Mouse (Mus musculus) midbrain, embryonic 13.5 days (tissue): ENCODE measurements at regions not wholly inside any gene's neighbourhood (a gene's known extent, or its start where the extent isn't known, plus 50 kb on each side); places are given as distances from the start of the nearest gene placed in this dataset.
A peak's percentile ranks its signal among the peaks of the same experiment; 100 is the strongest.

Source experiments
- ATAC-seq: fragments of 200-750 bp; cut with Nextera tagmentation; 2 replicates; pipeline ENCODE4 v1.8.0; 2017; ENCODE audit warnings: mild to moderate bottlenecking, moderate TSS enrichment, moderate library complexity
- H3K27ac ChIP-seq: fragments of 300-500 bp; sonication (generic); 2 replicates; pipeline ENCODE4 v1.5.1; 2015; ENCODE audit warnings: inconsistent platforms, mild to moderate bottlenecking, moderate library complexity
- H3K27me3 ChIP-seq: fragments of 300-500 bp; sonication (generic); 2 replicates; pipeline ENCODE4 v1.6.1; 2015; ENCODE audit warnings: mild to moderate bottlenecking, inconsistent platforms
- H3K36me3 ChIP-seq: fragments of 300-500 bp; sonication (generic); 2 replicates; pipeline ENCODE4 v1.6.1; 2015; ENCODE audit warnings: mild to moderate bottlenecking, inconsistent platforms
- H3K4me1 ChIP-seq: fragments of 300-500 bp; sonication (generic); replicated peaks from 2 replicates; pipeline ENCODE4 v1.6.1; 2015; ENCODE audit warnings: inconsistent platforms
- H3K4me2 ChIP-seq: fragments of 300-500 bp; sonication (generic); replicated peaks from 2 replicates; pipeline ENCODE4 v1.6.1; 2015; ENCODE audit warnings: moderate library complexity, mild to moderate bottlenecking, inconsistent platforms
- H3K4me3 ChIP-seq: fragments of 300-500 bp; sonication (generic); replicated peaks from 2 replicates; pipeline ENCODE4 v1.5.1; 2015; ENCODE audit warnings: mild to moderate bottlenecking, inconsistent platforms
- H3K9ac ChIP-seq: fragments of 300-500 bp; sonication (generic); replicated peaks from 2 replicates; pipeline ENCODE4 v1.6.1; 2015; ENCODE audit warnings: mild to moderate bottlenecking, inconsistent platforms
- H3K9me3 ChIP-seq: fragments of 300-500 bp; sonication (generic); 2 replicates; pipeline ENCODE4 v1.6.1; 2016; ENCODE audit warnings: mild to moderate bottlenecking, inconsistent platforms
- WGBS: fragments of 180-500 bp; shearing (Covaris S2); methylation state at CpG from one replicate; pipeline ENCODE4 v1.1.7; 2015; 5-methylcytosine and 5-hydroxymethylcytosine counted together

DNA sequence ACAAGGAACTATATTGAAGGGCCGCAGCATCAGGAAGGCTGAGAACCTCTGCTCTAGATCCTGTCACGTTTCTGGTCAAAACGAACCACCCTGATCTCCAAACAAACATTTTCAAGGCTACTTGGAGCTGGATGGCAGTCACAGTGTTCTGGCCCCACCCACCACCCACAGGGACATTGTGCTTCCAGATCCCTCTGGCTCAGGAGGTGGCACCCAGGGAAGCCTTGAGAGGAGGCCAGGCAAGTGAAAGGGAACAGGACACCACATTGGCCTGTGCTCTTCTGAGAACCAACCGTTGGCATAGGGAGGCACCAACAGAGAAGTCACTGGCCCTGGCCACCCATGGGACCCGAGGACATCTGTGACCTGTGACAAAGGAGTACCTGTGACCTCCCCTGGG is 234.6 kb upstream of the Dio3 start:
- Histone ChIP-seq H3K4me3 (no peak overlapping the region), H3K36me3 (no peaks in the 10 kb centered on the region)

GRCm38 (mm10) chr12:110044721-110045120 is 234.1 kb upstream of the Dio3 start:
- no peak for ATAC-seq
- Histone ChIP-seq H3K4me3 (no peak overlapping the region), H3K27me3 (peaks cover 3% of the 10 kb centered on the region; the same call in 1 of the 2 replicates), H3K4me2 (no peak overlapping the region), H3K9ac (no peak overlapping the region), H3K27ac (no peak overlapping the region), H3K9me3 (no peaks in the 10 kb centered on the region), H3K36me3 (no peaks in the 10 kb centered on the region), H3K4me1 (no peaks in the 10 kb centered on the region)
- WGBS, result 94% methylated on average over 5 of the region's 5 CpGs

More for the DNA sequence above, 234.6 kb upstream of the Dio3 start:
- 81% methylated on average over 5 of the region's 5 CpGs for WGBS
- Histone ChIP-seq H3K27ac (no peak overlapping the region), H3K27me3 (peaks cover 3% of the 10 kb centered on the region; the same call in 1 of the 2 replicates), H3K9me3 (no peaks in the 10 kb centered on the region), H3K4me2 (no peak overlapping the region), H3K9ac (no peak overlapping the region), H3K4me1 (no peaks in the 10 kb centered on the region)
- no peak for ATAC-seq

DNA sequence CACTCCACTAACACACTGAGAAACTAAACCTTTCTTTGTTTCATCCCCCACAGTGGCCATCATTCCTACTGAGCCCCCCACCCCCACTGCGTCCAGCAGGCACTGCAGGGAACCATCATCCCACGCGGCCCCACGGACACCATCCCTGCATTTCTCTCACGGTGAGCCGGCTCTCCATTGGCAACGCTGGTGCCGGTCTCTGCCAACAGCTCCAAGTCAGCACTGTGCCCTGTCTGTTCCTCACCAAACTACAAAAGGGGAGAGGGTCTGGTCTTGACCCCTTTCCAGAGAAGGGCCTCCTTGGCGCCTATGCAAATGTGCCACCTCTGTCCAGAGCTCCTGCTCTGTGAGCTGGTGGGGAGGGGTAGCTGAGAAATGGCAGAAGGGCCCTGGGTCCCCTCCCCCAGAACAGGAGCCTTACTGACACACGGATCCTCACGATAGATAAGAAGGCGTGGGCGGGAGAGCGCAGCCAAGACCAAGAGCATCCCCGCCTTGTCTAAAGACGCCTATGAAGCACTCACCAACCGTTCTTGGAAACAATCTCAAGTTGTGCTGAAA is 233.0 kb upstream of the Dio3 start:
- Histone ChIP-seq H3K9ac (no peak overlapping the region), H3K36me3 (no peaks in the 10 kb centered on the region), H3K27ac (no peak overlapping the region), H3K4me2 (no peak overlapping the region), H3K4me3 (no peak overlapping the region), H3K4me1 (no peaks in the 10 kb centered on the region; the same call in 1 of the 2 replicates), H3K9me3 (no peaks in the 10 kb centered on the region), H3K27me3 (peaks cover 3% of the 10 kb centered on the region; the same call in 1 of the 2 replicates)
- WGBS, result 63% methylated on average over 17 of the region's 17 CpGs
- 0 out of 2 replicates have a peak, but pooled peaks have one; percentile 60 for ATAC-seq

- no peak for ATAC-seq
- no peak overlapping the region for H3K27ac ChIP-seq
- H3K4me3 ChIP-seq, result no peak overlapping the region
- H3K9me3 ChIP-seq, result no peaks in the 10 kb centered on the region
- peaks cover under 1% of the 10 kb centered on the region; the same call in 1 of the 2 replicates for H3K27me3 ChIP-seq
- no peaks in the 10 kb centered on the region; the same call in 1 of the 2 replicates for H3K4me1 ChIP-seq
- H3K9ac ChIP-seq, result no peak overlapping the region
- WGBS, result 75% methylated on average over 9 of the region's 9 CpGs
- no peaks in the 10 kb centered on the region for H3K36me3 ChIP-seq
- no peak overlapping the region for H3K4me2 ChIP-seq
These were observed 232.3 kb upstream of the Dio3 start for GRCm38 (mm10) chr12:110046613-110047012.

DNA sequence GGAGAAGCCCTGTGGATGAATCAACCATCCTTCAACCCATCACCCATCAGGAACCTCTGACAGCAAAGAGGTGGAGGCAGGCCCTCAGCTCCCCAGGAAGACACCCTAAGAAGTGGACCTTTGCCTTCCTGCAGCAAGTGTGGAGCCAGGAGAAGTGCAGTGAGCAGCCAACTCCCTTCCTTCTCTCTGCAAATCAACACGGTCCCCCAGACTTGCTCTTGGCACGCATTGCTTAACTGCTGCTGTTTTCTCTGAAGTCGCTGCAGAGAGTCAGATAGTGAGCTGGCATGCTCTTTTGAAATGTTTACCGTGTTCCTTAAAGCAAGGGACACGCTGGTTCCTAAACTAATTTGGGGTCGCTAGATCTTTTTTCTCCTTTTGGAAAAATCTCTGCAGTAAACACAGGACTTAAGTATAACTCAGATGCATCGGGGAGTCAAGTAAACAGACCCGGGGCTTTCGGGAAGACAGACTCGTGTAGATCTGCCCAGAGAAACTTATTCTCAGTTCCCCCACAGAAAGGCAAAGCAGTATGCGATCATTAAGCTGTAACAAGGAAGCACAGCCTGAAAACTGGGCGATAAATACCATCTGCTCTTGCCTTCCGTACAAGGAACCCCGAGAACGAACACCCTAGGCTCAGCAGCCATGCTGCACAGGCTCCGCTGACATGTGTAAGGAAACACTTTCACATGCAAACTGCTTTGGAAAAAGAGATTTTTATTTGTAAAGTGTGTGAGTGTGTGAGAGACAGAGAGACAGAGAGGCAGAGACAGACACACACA is 231.2 kb upstream of the Dio3 start:
- Histone ChIP-seq H3K27me3 (no peaks in the 10 kb centered on the region), H3K27ac (no peak overlapping the region), H3K9ac (no peak overlapping the region), H3K4me2 (no peak overlapping the region), H3K36me3 (no peaks in the 10 kb centered on the region), H3K9me3 (no peaks in the 10 kb centered on the region), H3K4me3 (no peak overlapping the region), H3K4me1 (no peaks in the 10 kb centered on the region; the same call in 1 of the 2 replicates)
- 83% methylated on average over 16 of the region's 16 CpGs for WGBS
- ATAC-seq, result no peak

DNA sequence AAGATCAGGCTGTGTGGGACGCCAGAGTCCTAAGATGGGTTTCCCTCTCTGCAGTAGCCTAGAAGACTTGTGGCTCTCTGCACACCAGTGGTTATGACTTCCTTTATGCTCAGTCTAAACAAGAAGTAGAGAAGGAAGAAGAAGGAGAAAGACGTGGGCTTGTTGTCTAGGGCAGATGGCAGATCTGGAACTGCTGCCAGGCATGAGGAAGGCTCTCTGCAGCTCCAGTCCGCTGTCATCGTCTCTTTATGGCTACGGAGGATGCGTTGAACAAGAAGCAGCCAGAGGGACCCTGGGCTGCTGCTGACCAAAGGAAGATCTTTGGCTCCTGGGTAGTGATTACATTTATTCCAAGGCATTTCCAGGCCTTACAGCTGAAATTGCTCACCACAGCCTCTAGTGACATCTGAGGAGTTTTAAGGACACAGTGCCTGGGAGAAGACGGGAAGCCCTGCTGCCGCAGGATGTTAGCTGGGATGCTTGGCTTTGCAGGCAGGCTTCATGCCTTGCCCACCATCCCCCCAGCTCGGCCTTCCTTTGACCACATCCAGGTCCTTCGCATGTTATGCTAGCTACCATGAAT is 229.6 kb upstream of the Dio3 start:
- Histone ChIP-seq H3K27ac (no peak overlapping the region), H3K4me1 (no peaks in the 10 kb centered on the region; the same call in 1 of the 2 replicates), H3K9ac (no peak overlapping the region), H3K27me3 (no peaks in the 10 kb centered on the region), H3K4me3 (no peak overlapping the region), H3K36me3 (no peaks in the 10 kb centered on the region), H3K4me2 (no peak overlapping the region), H3K9me3 (no peaks in the 10 kb centered on the region)
- 87% methylated on average over 10 of the region's 10 CpGs for WGBS
- no peak for ATAC-seq

- WGBS, result 74% methylated on average over 5 of the region's 5 CpGs
- no peak for ATAC-seq
These were observed 219.5 kb upstream of the Dio3 start for GRCm38 (mm10) chr12:110059321-110059720.

DNA sequence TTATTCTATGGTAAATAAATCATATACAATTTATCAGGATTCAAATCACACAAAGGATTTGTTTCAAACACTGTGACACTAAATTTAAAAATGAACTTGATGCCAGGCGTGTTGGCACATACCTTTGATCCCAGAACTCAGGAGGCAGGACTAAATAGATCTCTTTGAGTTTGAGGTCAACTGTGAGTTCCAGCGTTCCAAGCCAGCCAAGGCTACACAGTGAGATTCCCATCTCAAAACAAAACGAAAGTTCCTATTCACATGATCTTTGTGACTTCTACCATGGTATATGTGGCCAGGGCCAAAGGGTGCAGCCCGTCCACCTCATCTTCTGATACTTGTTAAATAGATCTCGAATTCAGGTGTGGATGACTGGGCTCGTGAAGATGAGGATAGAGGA is 216.9 kb upstream of the Dio3 start:
- ATAC-seq, result no peak

More at GRCm38 (mm10) chr12:110059321-110059720, 219.5 kb upstream of the Dio3 start:
- H3K4me1 ChIP-seq, result no peaks in the 10 kb centered on the region
- H3K36me3 ChIP-seq, result no peaks in the 10 kb centered on the region
- no peak overlapping the region for H3K4me3 ChIP-seq
- H3K9ac ChIP-seq, result no peak overlapping the region
- H3K27ac ChIP-seq, result no peak overlapping the region
- 0 out of 2 replicates have a peak, but pooled peaks cover 3% of the 10 kb centered on the region for H3K9me3 ChIP-seq
- no peak overlapping the region for H3K4me2 ChIP-seq
- H3K27me3 ChIP-seq, result no peaks in the 10 kb centered on the region

DNA sequence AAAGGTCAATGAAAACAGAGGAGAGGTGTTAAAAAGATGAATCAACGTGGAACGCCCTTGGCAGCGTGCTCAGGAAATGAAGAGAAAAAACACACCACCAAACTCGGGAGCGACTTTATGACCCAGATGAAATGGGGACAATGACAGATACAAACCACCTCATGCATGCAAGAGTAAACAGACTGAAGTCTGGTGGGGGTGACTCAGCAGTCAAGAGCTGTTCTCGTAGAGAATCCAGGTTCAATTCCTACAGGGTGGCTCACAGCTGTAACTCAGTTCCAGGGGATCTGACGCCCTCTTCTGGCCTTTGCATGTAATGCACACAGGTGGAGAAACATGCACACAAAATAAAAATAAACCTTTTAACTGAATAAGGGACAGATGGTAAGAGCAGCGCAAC is 215.9 kb upstream of the Dio3 start:
- no peak overlapping the region for H3K9ac ChIP-seq
- H3K4me3 ChIP-seq, result no peak overlapping the region
- WGBS, result 75% methylated on average over 8 of the region's 8 CpGs
- no peak overlapping the region for H3K4me2 ChIP-seq
- ATAC-seq, result no peak
- no peaks in the 10 kb centered on the region for H3K27me3 ChIP-seq
- no peaks in the 10 kb centered on the region for H3K4me1 ChIP-seq
- H3K9me3 ChIP-seq, result 0 out of 2 replicates have a peak, but pooled peaks cover 3% of the 10 kb centered on the region
- H3K27ac ChIP-seq, result no peak overlapping the region
- H3K36me3 ChIP-seq, result no peaks in the 10 kb centered on the region

More for the DNA sequence above, 216.9 kb upstream of the Dio3 start:
- Histone ChIP-seq H3K27me3 (no peaks in the 10 kb centered on the region), H3K27ac (no peak overlapping the region), H3K4me2 (no peak overlapping the region), H3K9me3 (0 out of 2 replicates have a peak, but pooled peaks cover 3% of the 10 kb centered on the region), H3K4me1 (no peaks in the 10 kb centered on the region), H3K9ac (no peak overlapping the region), H3K36me3 (no peaks in the 10 kb centered on the region), H3K4me3 (no peak overlapping the region)
- WGBS, result 89% methylated on average over 6 of the region's 6 CpGs

GRCm38 (mm10) chr12:110066361-110066885 is 212.4 kb upstream of the Dio3 start:
- Histone ChIP-seq H3K36me3 (no peaks in the 10 kb centered on the region), H3K27me3 (no peaks in the 10 kb centered on the region), H3K4me3 (no peak overlapping the region), H3K9me3 (peaks cover 13% of the 10 kb centered on the region; the same call in 1 of the 2 replicates), H3K4me1 (no peaks in the 10 kb centered on the region), H3K9ac (no peak overlapping the region), H3K4me2 (no peak overlapping the region), H3K27ac (no peak overlapping the region)
- no peak for ATAC-seq
- WGBS, result 66% methylated on average over 4 of the region's 4 CpGs

DNA sequence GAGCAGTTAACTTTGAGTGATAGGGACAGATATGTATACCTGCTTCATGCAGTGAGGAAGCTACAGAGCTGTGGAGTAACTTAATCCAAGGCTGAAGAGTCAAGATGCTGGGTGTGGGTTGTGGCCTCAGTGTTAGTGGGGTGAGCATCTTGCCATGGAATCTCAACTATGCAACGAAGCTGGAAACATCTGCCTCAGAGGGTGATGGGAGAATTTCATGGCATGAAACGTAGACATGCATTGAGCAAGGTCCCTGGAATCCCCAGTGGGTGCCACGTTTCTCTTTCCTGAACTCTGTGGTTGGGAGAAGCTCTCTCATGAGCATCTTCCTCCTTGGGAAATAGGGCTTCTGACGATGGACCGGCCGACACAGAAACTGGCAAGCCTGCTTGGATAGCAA is 208.4 kb upstream of the Dio3 start:
- ATAC-seq, result no peak
- H3K9me3 ChIP-seq, result peaks cover 13% of the 10 kb centered on the region; the same call in 1 of the 2 replicates
- no peaks in the 10 kb centered on the region for H3K27me3 ChIP-seq
- H3K4me3 ChIP-seq, result no peak overlapping the region
- no peak overlapping the region for H3K4me2 ChIP-seq
- H3K9ac ChIP-seq, result no peak overlapping the region
- no peaks in the 10 kb centered on the region for H3K4me1 ChIP-seq
- no peaks in the 10 kb centered on the region for H3K36me3 ChIP-seq
- no peak overlapping the region for H3K27ac ChIP-seq
- 82% methylated on average over 6 of the region's 6 CpGs for WGBS

- H3K4me3 ChIP-seq, result no peak overlapping the region
- no peaks in the 10 kb centered on the region for H3K27me3 ChIP-seq
- no peak overlapping the region for H3K4me2 ChIP-seq
- H3K27ac ChIP-seq, result no peak overlapping the region
- 84% methylated on average over 4 of the region's 4 CpGs for WGBS
- no peaks in the 10 kb centered on the region for H3K4me1 ChIP-seq
- H3K36me3 ChIP-seq, result no peaks in the 10 kb centered on the region
- peaks cover 13% of the 10 kb centered on the region; the same call in 1 of the 2 replicates for H3K9me3 ChIP-seq
- ATAC-seq, result no peak
- H3K9ac ChIP-seq, result no peak overlapping the region
These were observed 207.0 kb upstream of the Dio3 start for GRCm38 (mm10) chr12:110071823-110072222.
